Mouse (Mus musculus) limb, embryonic 13.5 days (tissue): ENCODE measurements around the gene Grik4. TPM values are rescaled to one million over a fixed set of nuclear protein-coding genes. Genes with fewer than 3 reads are reported as not detected.
A peak's percentile ranks its signal among the peaks of the same experiment; 100 is the strongest.

Experiments
- ATAC-seq: fragments of 200-750 bp; cut with Nextera tagmentation; 2 replicates; pipeline ENCODE4 v1.8.0; 2017; ENCODE audit warnings: low read depth, moderate number of reproducible peaks, moderate TSS enrichment; ENCODE audit not compliant: low FRiP score
- H3K27ac ChIP-seq: fragments of 300-500 bp; sonication (generic); 2 replicates; pipeline ENCODE4 v1.5.1; 2015; ENCODE audit warnings: inconsistent platforms, mild to moderate bottlenecking, moderate library complexity
- H3K27me3 ChIP-seq: fragments of 300-500 bp; sonication (generic); 2 replicates; pipeline ENCODE4 v1.6.1; 2015; ENCODE audit warnings: mild to moderate bottlenecking, inconsistent platforms
- H3K36me3 ChIP-seq: fragments of 300-500 bp; sonication (generic); 2 replicates; pipeline ENCODE4 v1.6.1; 2015; ENCODE audit warnings: inconsistent platforms, mild to moderate bottlenecking, moderate library complexity
- H3K4me1 ChIP-seq: fragments of 300-500 bp; sonication (generic); 2 replicates; pipeline ENCODE4 v1.6.1; 2015; ENCODE audit warnings: inconsistent platforms
- H3K4me2 ChIP-seq: fragments of 300-500 bp; sonication (generic); replicated peaks from 2 replicates; pipeline ENCODE4 v1.6.1; 2015; ENCODE audit warnings: inconsistent platforms, mild to moderate bottlenecking, moderate library complexity
- H3K4me3 ChIP-seq: fragments of 300-500 bp; sonication (generic); 2 replicates; pipeline ENCODE4 v1.5.1; 2015; ENCODE audit warnings: moderate library complexity, mild to moderate bottlenecking, inconsistent platforms
- H3K9ac ChIP-seq: fragments of 300-500 bp; sonication (generic); 2 replicates; pipeline ENCODE4 v1.6.1; 2015; ENCODE audit warnings: mild to moderate bottlenecking, inconsistent platforms
- H3K9me3 ChIP-seq: fragments of 300-500 bp; sonication (generic); 2 replicates; pipeline ENCODE4 v1.6.1; 2016; ENCODE audit warnings: inconsistent platforms
- WGBS: fragments of 180-500 bp; shearing (Covaris S2); methylation state at CpG from one replicate; pipeline ENCODE4 v1.1.7; 2015; 5-methylcytosine and 5-hydroxymethylcytosine counted together
- polyA plus RNA-seq: library from polyadenylated mRNA; unstranded; fragments of >200 nt; fragmentation: Nextera tagmentation; extraction: Ambion mirVana; gene quantifications from 2 replicates; pipeline ENCODE4 v1.2.1, GENCODE M21; 2015

Gene Grik4
- polyA plus RNA-seq, 1 experiment from 2014 or later: 2.7 TPM

- H3K4me3 ChIP-seq: peak overlapping the region; percentile 78
- peak overlapping the region; percentile 83 for H3K9ac ChIP-seq
- WGBS: 7% methylated on average over 9 of the region's 9 CpGs
- peaks cover 18% of the 10 kb centered on the region for H3K4me1 ChIP-seq
- peak overlapping the region; percentile 96 for H3K4me2 ChIP-seq
- no peak for ATAC-seq
- H3K27ac ChIP-seq: no peak overlapping the region
- no peaks in the 10 kb centered on the region for H3K9me3 ChIP-seq
- H3K27me3 ChIP-seq: peaks cover 45% of the 10 kb centered on the region
- no peaks in the 10 kb centered on the region for H3K36me3 ChIP-seq
Measured at GRCm38 (mm10) chr9:42943057-42943529, 1.2 kb downstream of the Grik4 start.

GRCm38 (mm10) chr9:42942148-42942547 is 2.1 kb downstream of the Grik4 start:
- H3K9ac ChIP-seq: no peak overlapping the region
- WGBS: 65% methylated on average over 4 of the region's 4 CpGs
- H3K4me3 ChIP-seq: no peak overlapping the region
- no peaks in the 10 kb centered on the region for H3K9me3 ChIP-seq
- no peaks in the 10 kb centered on the region for H3K36me3 ChIP-seq
- peaks cover 18% of the 10 kb centered on the region for H3K4me1 ChIP-seq
- peaks cover 45% of the 10 kb centered on the region for H3K27me3 ChIP-seq
- peak overlapping the region; percentile 96; the same call in 1 of the 2 replicates for H3K4me2 ChIP-seq
- no peak overlapping the region for H3K27ac ChIP-seq
- no peak for ATAC-seq

- no peak overlapping the region for H3K4me3 ChIP-seq
- ATAC-seq: no peak
- no peak overlapping the region for H3K9ac ChIP-seq
- H3K9me3 ChIP-seq: no peaks in the 10 kb centered on the region
- H3K27me3 ChIP-seq: peaks cover 6% of the 10 kb centered on the region; the same call in 1 of the 2 replicates
- 50% methylated on average over 7 of the region's 7 CpGs for WGBS
- no peaks in the 10 kb centered on the region for H3K36me3 ChIP-seq
- no peak overlapping the region for H3K27ac ChIP-seq
- H3K4me1 ChIP-seq: peaks cover 9% of the 10 kb centered on the region
- H3K4me2 ChIP-seq: no peak overlapping the region
Measured at GRCm38 (mm10) chr9:42932146-42932545, 12.1 kb downstream of the Grik4 start.

GRCm38 (mm10) chr9:42927498-42927897 is 16.8 kb downstream of the Grik4 start:
- Histone ChIP-seq H3K4me3 (no peak overlapping the region), H3K36me3 (no peaks in the 10 kb centered on the region), H3K4me2 (no peak overlapping the region), H3K4me1 (peaks cover 18% of the 10 kb centered on the region), H3K27me3 (no peaks in the 10 kb centered on the region), H3K9ac (no peak overlapping the region), H3K27ac (no peak overlapping the region; the same call in 1 of the 2 replicates), H3K9me3 (no peaks in the 10 kb centered on the region)
- WGBS: 54% methylated on average over 10 of the region's 10 CpGs
- 0 out of 2 replicates have a peak, but pooled peaks have one; percentile 28 for ATAC-seq

GRCm38 (mm10) chr9:42926564-42926963 is 17.7 kb downstream of the Grik4 start:
- ATAC-seq: no peak
- Histone ChIP-seq H3K9me3 (no peaks in the 10 kb centered on the region), H3K4me2 (no peak overlapping the region), H3K9ac (no peak overlapping the region), H3K36me3 (no peaks in the 10 kb centered on the region), H3K27me3 (no peaks in the 10 kb centered on the region), H3K4me1 (peaks cover 21% of the 10 kb centered on the region), H3K4me3 (no peak overlapping the region), H3K27ac (no peak overlapping the region)
- WGBS: 79% methylated on average over 6 of the region's 6 CpGs

- no peaks in the 10 kb centered on the region for H3K27me3 ChIP-seq
- H3K4me1 ChIP-seq: peaks cover 26% of the 10 kb centered on the region
- no peaks in the 10 kb centered on the region for H3K36me3 ChIP-seq
- H3K27ac ChIP-seq: no peak overlapping the region
- no peak overlapping the region for H3K4me3 ChIP-seq
- H3K4me2 ChIP-seq: no peak overlapping the region
- no peak for ATAC-seq
- 74% methylated on average over 4 of the region's 4 CpGs for WGBS
- H3K9ac ChIP-seq: no peak overlapping the region
- no peaks in the 10 kb centered on the region for H3K9me3 ChIP-seq
Measured at GRCm38 (mm10) chr9:42921830-42922229, 22.5 kb downstream of the Grik4 start.

GRCm38 (mm10) chr9:42920190-42920589 is 24.1 kb downstream of the Grik4 start:
- no peak overlapping the region for H3K4me3 ChIP-seq
- H3K27me3 ChIP-seq: no peaks in the 10 kb centered on the region
- no peak overlapping the region for H3K9ac ChIP-seq
- H3K36me3 ChIP-seq: no peaks in the 10 kb centered on the region
- no peaks in the 10 kb centered on the region for H3K9me3 ChIP-seq
- H3K4me2 ChIP-seq: no peak overlapping the region
- H3K4me1 ChIP-seq: peaks cover 25% of the 10 kb centered on the region
- no peak for ATAC-seq
- no peak overlapping the region for H3K27ac ChIP-seq
- 27% methylated on average over 7 of the region's 7 CpGs for WGBS

GRCm38 (mm10) chr9:42917911-42918310 is 26.4 kb downstream of the Grik4 start:
- 89% methylated on average over 7 of the region's 7 CpGs for WGBS
- H3K9me3 ChIP-seq: no peaks in the 10 kb centered on the region
- H3K9ac ChIP-seq: no peak overlapping the region
- H3K36me3 ChIP-seq: no peaks in the 10 kb centered on the region
- ATAC-seq: no peak
- H3K4me2 ChIP-seq: no peak overlapping the region
- H3K27ac ChIP-seq: no peak overlapping the region
- H3K4me1 ChIP-seq: peaks cover 19% of the 10 kb centered on the region
- no peak overlapping the region for H3K4me3 ChIP-seq
- no peaks in the 10 kb centered on the region for H3K27me3 ChIP-seq

GRCm38 (mm10) chr9:42913201-42913600 is 31.1 kb downstream of the Grik4 start:
- Histone ChIP-seq H3K4me2 (no peak overlapping the region), H3K27ac (no peak overlapping the region), H3K9ac (no peak overlapping the region), H3K9me3 (no peaks in the 10 kb centered on the region), H3K4me1 (peaks cover 20% of the 10 kb centered on the region), H3K36me3 (no peaks in the 10 kb centered on the region), H3K27me3 (no peaks in the 10 kb centered on the region), H3K4me3 (no peak overlapping the region)
- no peak for ATAC-seq
- 85% methylated on average over 2 of the region's 2 CpGs for WGBS

GRCm38 (mm10) chr9:42908657-42909313 is 35.5 kb downstream of the Grik4 start:
- Histone ChIP-seq H3K27me3 (no peaks in the 10 kb centered on the region), H3K4me1 (peaks cover 35% of the 10 kb centered on the region), H3K4me2 (no peak overlapping the region), H3K4me3 (no peak overlapping the region), H3K27ac (no peak overlapping the region; the same call in 1 of the 2 replicates), H3K36me3 (no peaks in the 10 kb centered on the region), H3K9ac (no peak overlapping the region), H3K9me3 (0 out of 2 replicates have a peak, but pooled peaks cover 3% of the 10 kb centered on the region)
- WGBS: 22% methylated on average over 8 of the region's 8 CpGs
- ATAC-seq: no peak; the same call in 1 of the 2 replicates

GRCm38 (mm10) chr9:42906995-42907394 is 37.3 kb downstream of the Grik4 start:
- ATAC-seq: no peak
- Histone ChIP-seq H3K36me3 (no peaks in the 10 kb centered on the region), H3K9me3 (0 out of 2 replicates have a peak, but pooled peaks cover 3% of the 10 kb centered on the region), H3K4me1 (peaks cover 30% of the 10 kb centered on the region), H3K27me3 (0 out of 2 replicates have a peak, but pooled peaks cover 7% of the 10 kb centered on the region), H3K4me2 (no peak overlapping the region), H3K9ac (peak overlapping the region; percentile 25; the same call in 1 of the 2 replicates), H3K27ac (no peak overlapping the region), H3K4me3 (no peak overlapping the region)
- 30% methylated on average over 3 of the region's 3 CpGs for WGBS

GRCm38 (mm10) chr9:42898091-42898591 is 46.2 kb downstream of the Grik4 start:
- H3K36me3 ChIP-seq: no peaks in the 10 kb centered on the region
- no peak for ATAC-seq
- WGBS: 4% methylated on average over 11 of the region's 11 CpGs
- peaks cover 32% of the 10 kb centered on the region for H3K4me1 ChIP-seq
- no peaks in the 10 kb centered on the region for H3K9me3 ChIP-seq
- H3K27me3 ChIP-seq: peaks cover 54% of the 10 kb centered on the region
- peak overlapping the region; percentile 99 for H3K4me2 ChIP-seq
- peak overlapping the region; percentile 56 for H3K4me3 ChIP-seq
- H3K27ac ChIP-seq: no peak overlapping the region
- no peak overlapping the region for H3K9ac ChIP-seq
